Mouse (Mus musculus) embryo, embryonic 11 days (tissue): ENCODE data around the gene Tbc1d32.
A peak's percentile ranks its signal among the peaks of the same experiment; 100 is the strongest.

Experiments
- DNase-seq: peaks from one replicate; pipeline ENCODE4 v3.0.0-alpha.2; 2015

Gene Tbc1d32

GRCm38 (mm10) chr10:56106333-56106995 lies 122.0 kb downstream of the Tbc1d32 start, which contains the start of gene Msl3l2:
Gene Msl3l2 (plus strand): TSS chr10:56106917.
- peak; percentile 91 for DNase-seq

GRCm38 (mm10) chr10:56099641-56100310 lies 128.7 kb downstream of the Tbc1d32 start:
- no peak for DNase-seq

- no peak for DNase-seq
These were observed 129.4 kb downstream of the Tbc1d32 start for GRCm38 (mm10) chr10:56099126-56099525.

GRCm38 (mm10) chr10:56096757-56097156 lies 131.7 kb downstream of the Tbc1d32 start:
- DNase-seq: no peak

GRCm38 (mm10) chr10:56094586-56094985 lies 133.9 kb downstream of the Tbc1d32 start:
- DNase-seq: no peak

- no peak for DNase-seq
These were observed 138.8 kb downstream of the Tbc1d32 start for GRCm38 (mm10) chr10:56089714-56090113.

- DNase-seq: no peak
These were observed 165.7 kb downstream of the Tbc1d32 start for GRCm38 (mm10) chr10:56062746-56063145.

GRCm38 (mm10) chr10:56061238-56061830 lies 167.2 kb downstream of the Tbc1d32 start:
- no peak for DNase-seq

- DNase-seq: no peak
These were observed 169.5 kb downstream of the Tbc1d32 start for GRCm38 (mm10) chr10:56058979-56059422.

- no peak for DNase-seq
These were observed 203.1 kb downstream of the Tbc1d32 start for GRCm38 (mm10) chr10:56025400-56025799.

- no peak for DNase-seq
These were observed 203.9 kb downstream of the Tbc1d32 start for GRCm38 (mm10) chr10:56024579-56024978.

- peak; percentile 64 for DNase-seq
These were observed 248.5 kb downstream of the Tbc1d32 start for GRCm38 (mm10) chr10:55979898-55980521.

- DNase-seq: no peak
These were observed 250.5 kb downstream of the Tbc1d32 start for GRCm38 (mm10) chr10:55978001-55978400.
